Mouse (Mus musculus): ENCODE data around the gene Rbm15b.

The Rbm15b gene

GRCm38 (mm10) chr9:106884996-106885900 is 2.0 kb downstream of the Rbm15b start:
- peak; percentile 17 for DNase-seq (ENCODE audit: low read depth)

- DNase-seq (ENCODE audit: low read depth), result peak; percentile 21
Observed at GRCm38 (mm10) chr9:106884306-106884705, 2.9 kb downstream of the Rbm15b start.

GRCm38 (mm10) chr9:106883085-106883484 is 4.1 kb downstream of the Rbm15b start:
- no peak for DNase-seq (ENCODE audit: low read depth)

- DNase-seq (ENCODE audit: low read depth), result no peak
Observed at GRCm38 (mm10) chr9:106882176-106882575, 5.1 kb downstream of the Rbm15b start.

GRCm38 (mm10) chr9:106881071-106881755 is 6.0 kb downstream of the Rbm15b start:
- no peak for DNase-seq (ENCODE audit: low read depth)

GRCm38 (mm10) chr9:106879471-106879870 is 7.8 kb downstream of the Rbm15b start:
- no peak for DNase-seq (ENCODE audit: low read depth)

GRCm38 (mm10) chr9:106876666-106877065 is 10.6 kb downstream of the Rbm15b start:
- no peak for DNase-seq (ENCODE audit: low read depth)

- DNase-seq (ENCODE audit: low read depth), result no peak
Observed at GRCm38 (mm10) chr9:106874216-106874615, 13.0 kb downstream of the Rbm15b start.

- no peak for DNase-seq (ENCODE audit: low read depth)
Observed at GRCm38 (mm10) chr9:106858036-106858435, 29.2 kb downstream of the Rbm15b start.

GRCm38 (mm10) chr9:106856664-106857063 is 30.6 kb downstream of the Rbm15b start:
- no peak for DNase-seq (ENCODE audit: low read depth)

GRCm38 (mm10) chr9:106842800-106843199 is 44.4 kb downstream of the Rbm15b start:
- no peak for DNase-seq (ENCODE audit: low read depth)

GRCm38 (mm10) chr9:106840569-106840968 is 46.7 kb downstream of the Rbm15b start:
- DNase-seq (ENCODE audit: low read depth), result peak; percentile 43

Data from naive thymus-derived CD4-positive, alpha-beta T cell, adult 2 months (primary cell).